Mouse (Mus musculus): Measurements from ENCODE around the gene Foxd3.

DNA sequence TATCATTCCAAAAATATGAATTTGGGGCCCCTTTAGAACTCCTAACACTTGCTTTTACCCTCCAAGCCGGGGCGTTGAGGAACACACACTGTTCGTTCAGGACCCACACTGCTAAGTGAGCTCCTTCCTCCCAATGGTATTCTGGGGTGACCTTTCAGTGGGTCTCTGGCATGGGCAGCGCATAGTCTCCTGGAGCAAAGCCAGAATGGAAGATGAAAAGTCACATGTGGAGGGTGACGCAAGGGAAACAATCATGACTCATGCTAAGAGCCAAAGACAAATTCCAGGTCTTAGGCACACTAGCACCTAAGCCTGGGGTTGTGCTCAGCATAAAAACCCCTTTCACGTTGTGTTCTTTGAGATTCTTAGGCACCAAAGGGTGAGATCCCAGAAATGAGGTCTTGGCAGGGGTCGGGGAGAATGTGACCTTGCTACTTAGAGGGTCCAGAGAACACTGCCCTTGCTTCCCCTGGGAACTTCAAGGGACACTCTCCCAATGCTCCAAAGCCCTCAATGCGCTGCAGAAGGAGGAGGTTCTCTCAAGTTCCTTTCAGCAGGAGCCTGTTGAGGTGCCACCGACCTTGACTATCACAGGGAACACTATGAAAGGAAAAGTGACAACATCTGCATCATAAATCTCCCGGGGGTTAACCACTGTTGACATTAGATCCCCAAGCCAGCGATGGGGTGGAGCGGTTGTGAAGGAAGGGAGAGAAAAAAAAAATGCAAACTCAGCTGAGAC lies 43.3 kb upstream of the Foxd3 start:
- no peak for TF ChIP-seq POLR2A (IDR thresholded peaks at IDR 0.05; ENCODE audit: control insufficient read depth, extremely low read depth, insufficient read depth, low read length, poor library complexity)
- TF ChIP-seq CTCF (IDR thresholded peaks at IDR 0.05; ENCODE audit: borderline replicate concordance, control insufficient read depth, extremely low read depth, insufficient read depth, low read length, poor library complexity): no peak
